Mouse (Mus musculus) embryonic fibroblast, embryonic 13.5 days (primary cell): ENCODE results near the gene Rbm25. TPM values are rescaled to one million over a fixed set of nuclear protein-coding genes. Genes with fewer than 3 reads are reported as not detected.

Experiments
- H3K27ac ChIP-seq: 2 replicates; pipeline ENCODE4 v1.5.1; 2012; ENCODE audit warnings: low read length, control low read depth, inconsistent platforms; ENCODE audit not compliant: insufficient read depth
- H3K4me1 ChIP-seq: 2 replicates; pipeline ENCODE4 v1.6.1; 2011; ENCODE audit warnings: low read length; ENCODE audit not compliant: control insufficient read depth, insufficient read depth
- H3K4me3 ChIP-seq: 2 replicates; pipeline ENCODE4 v1.5.1; 2011; ENCODE audit warnings: mild to moderate bottlenecking, control low read depth, low read length; ENCODE audit not compliant: insufficient read depth
- CTCF ChIP-seq: IDR thresholded peaks from 2 replicates; pipeline ENCODE4 v1.5.1; 2011; ENCODE audit warnings: mild to moderate bottlenecking, control low read depth, low read length, moderate library complexity, borderline replicate concordance; ENCODE audit not compliant: insufficient read depth
- POLR2A ChIP-seq: IDR thresholded peaks from 2 replicates; pipeline ENCODE4 v1.6.1; 2011; ENCODE audit warnings: low read depth, mild to moderate bottlenecking, control low read depth, low read length, moderate library complexity
- polyA plus RNA-seq: library from polyadenylated mRNA; stranded (reverse); fragments of >200 nt; gene quantifications from 2 replicates; pipeline ENCODE4 v1.2.4, GENCODE M21; 2011; ENCODE audit warnings: low read depth; ENCODE audit not compliant: missing spikeins, insufficient read length

Rbm25 gene
- polyA plus RNA-seq, 1 experiment: 152 TPM

DNA sequence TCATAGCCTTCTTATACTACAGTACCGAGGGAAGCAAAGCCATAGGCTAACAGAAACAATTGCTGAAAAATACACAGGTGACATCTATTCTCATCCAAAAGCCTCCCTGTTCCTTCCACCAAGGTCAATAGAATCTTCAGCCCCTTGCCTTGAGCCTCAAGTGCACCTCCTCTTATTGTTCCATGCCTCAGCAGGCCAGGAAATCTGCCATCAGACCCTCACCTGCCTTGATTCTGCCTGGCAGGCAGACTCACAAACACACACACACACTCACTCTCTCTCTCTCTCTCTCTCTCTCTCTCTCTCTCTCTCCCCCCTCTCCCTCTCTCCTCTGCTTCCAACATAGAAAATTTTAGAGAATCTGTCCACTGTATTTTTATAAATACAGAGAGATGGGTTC is 88.4 kb downstream of the Rbm25 start:
- no peak for TF ChIP-seq POLR2A
- TF ChIP-seq CTCF: no peak
- Histone ChIP-seq H3K4me1 (no peaks in the 10 kb centered on the region), H3K27ac (no peak overlapping the region), H3K4me3 (no peak overlapping the region)

DNA sequence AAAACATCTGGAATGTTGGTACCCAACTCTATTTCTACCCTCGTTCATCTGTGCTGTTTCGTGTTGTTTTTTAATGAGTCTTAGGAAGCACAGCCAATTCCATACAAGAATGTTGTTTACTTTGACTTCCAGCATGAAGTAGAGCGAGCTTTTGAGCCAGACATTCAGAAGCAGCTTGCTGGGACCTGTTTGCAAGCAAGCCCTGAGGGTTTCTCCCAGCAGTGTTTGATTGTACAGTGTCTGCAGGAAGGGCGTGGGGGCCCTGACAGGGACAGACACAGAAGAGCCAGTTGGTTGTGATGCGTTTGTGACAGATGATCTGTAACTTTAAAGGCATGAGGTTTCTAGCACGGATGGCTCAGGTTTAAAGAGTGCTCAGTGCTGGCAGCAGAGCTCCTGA is 90.2 kb downstream of the Rbm25 start:
- TF ChIP-seq POLR2A (no peak), CTCF (no peak)
- Histone ChIP-seq H3K27ac (no peak overlapping the region), H3K4me1 (no peaks in the 10 kb centered on the region), H3K4me3 (no peak overlapping the region)

DNA sequence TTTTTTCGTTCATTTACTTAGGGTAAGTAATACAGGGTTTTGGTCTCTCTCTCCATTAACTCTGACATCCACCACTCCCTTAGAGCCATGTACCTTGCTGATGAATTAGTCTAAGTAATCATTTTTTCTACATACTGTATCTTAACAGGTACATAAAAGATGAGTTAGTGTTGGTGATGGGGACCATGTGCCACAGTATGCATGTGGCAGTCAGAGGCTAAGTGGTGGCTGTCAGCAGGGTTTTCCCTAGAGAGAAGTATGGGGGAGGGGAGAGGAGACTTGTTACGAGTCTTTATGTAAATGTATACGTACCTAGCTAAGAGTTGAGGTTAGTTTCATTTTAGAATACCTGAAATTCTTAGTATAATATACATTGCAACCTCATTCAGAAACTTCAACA is 92.0 kb downstream of the Rbm25 start:
- H3K4me1 ChIP-seq: no peaks in the 10 kb centered on the region
- no peak overlapping the region for H3K27ac ChIP-seq
- H3K4me3 ChIP-seq: no peak overlapping the region
- TF ChIP-seq POLR2A: no peak
- no peak for TF ChIP-seq CTCF

DNA sequence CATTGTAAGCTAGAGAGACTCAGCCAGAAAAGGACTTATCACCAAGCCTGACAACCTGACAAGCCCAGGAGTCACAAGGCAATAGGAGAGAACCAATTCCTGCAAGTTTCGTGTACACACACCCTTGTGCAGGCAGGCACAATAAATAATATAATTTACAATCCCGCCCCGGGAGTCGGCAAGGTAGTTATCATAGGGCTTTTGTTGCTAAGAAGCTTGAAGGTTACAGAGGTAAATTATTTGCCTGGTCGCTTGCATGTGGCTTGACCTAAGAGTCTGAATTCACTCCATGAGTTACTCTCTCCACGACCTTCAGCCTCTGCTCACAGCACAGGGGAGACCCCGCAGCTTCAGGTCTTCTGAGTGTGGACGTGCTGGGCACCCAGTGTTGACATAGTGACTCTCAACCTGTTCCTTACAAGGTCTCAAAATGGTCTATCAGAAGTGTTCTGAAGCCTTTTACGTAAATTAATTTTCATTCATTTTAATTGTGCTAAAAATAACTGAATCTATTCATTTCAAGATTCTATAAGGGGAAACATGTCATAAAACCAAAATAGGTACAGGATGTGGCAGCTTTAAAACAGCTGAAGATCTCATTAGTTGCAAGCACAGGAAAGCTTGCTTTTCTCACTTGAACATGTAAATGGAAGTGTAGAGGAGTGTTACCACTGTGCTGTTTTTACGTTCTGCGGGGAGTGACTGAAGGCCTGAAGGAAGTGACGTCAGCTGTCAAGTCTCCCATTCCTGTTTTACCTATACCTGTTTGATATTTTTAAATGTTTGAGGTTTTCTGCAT is 95.7 kb downstream of the Rbm25 start:
- no peak overlapping the region for H3K27ac ChIP-seq
- TF ChIP-seq POLR2A (no peak), CTCF (no peak)
- H3K4me3 ChIP-seq: no peak overlapping the region
- no peaks in the 10 kb centered on the region for H3K4me1 ChIP-seq

DNA sequence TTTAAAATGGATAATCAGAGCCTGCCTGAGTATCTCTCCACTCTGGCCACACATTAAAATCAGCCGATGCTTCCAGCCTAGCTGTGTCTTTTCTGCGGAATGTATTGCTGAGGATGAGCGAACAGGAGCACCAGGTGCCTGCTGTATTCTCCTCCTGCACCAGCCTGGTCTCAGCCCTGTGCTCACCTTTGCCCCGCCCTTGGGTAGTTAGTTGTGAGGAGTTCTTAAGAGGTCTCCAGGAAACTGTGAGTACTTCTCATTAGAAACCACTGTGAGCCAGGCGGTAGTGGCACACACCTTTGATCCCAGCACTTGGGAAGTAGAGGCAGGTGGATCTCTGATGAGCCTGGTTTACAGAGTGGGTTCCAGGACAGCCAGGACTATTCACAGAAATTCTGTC is 101.2 kb downstream of the Rbm25 start:
- TF ChIP-seq CTCF (no peak), POLR2A (no peak)
- no peaks in the 10 kb centered on the region for H3K4me1 ChIP-seq
- no peak overlapping the region for H3K4me3 ChIP-seq
- no peak overlapping the region for H3K27ac ChIP-seq

Other genes starting within 250 kb of the Rbm25 start
- not detected in 2 replicates for gene Dpf3, start 143.5 kb upstream of the Rbm25 start, polyA plus RNA-seq
- gene Dcaf4, start 110.8 kb upstream of the Rbm25 start, polyA plus RNA-seq: 19.9 and 21.6 TPM in 2 replicates
- gene Zfyve1, start 34.0 kb upstream of the Rbm25 start, polyA plus RNA-seq: 26.7 and 31.1 TPM in 2 replicates
- gene Psen1, start 56.9 kb downstream of the Rbm25 start, polyA plus RNA-seq: 58.7 and 62.1 TPM in 2 replicates
- 0.21 and 0.42 TPM in 2 replicates for gene Papln, start 132.4 kb downstream of the Rbm25 start, polyA plus RNA-seq